Mouse (Mus musculus) ES-Bruce4 (cell line): ENCODE measurements around the gene Cryba2. TPM values are rescaled to one million over a fixed set of nuclear protein-coding genes. Genes with fewer than 3 reads are reported as not detected.

Experiments used
- H3K27ac ChIP-seq: 2 replicates; pipeline ENCODE4 v1.5.1; 2012; ENCODE audit warnings: low read length, inconsistent platforms; ENCODE audit not compliant: insufficient read depth
- H3K27me3 ChIP-seq: 2 replicates; pipeline ENCODE4 v1.6.1; 2012; ENCODE audit warnings: mild to moderate bottlenecking, low read length, inconsistent platforms; ENCODE audit not compliant: control insufficient read depth, poor library complexity, insufficient read depth, severe bottlenecking
- H3K36me3 ChIP-seq: 2 replicates; pipeline ENCODE4 v1.6.1; 2012; ENCODE audit warnings: inconsistent platforms, mild to moderate bottlenecking, low read length, moderate library complexity; ENCODE audit not compliant: control insufficient read depth, poor library complexity, insufficient read depth, severe bottlenecking
- H3K4me1 ChIP-seq: one replicate; pipeline ENCODE4 v1.8.1; 2011; ENCODE audit warnings: low read length; ENCODE audit not compliant: control insufficient read depth, insufficient read depth
- H3K4me3 ChIP-seq: 2 replicates; pipeline ENCODE4 v1.5.1; 2011; ENCODE audit warnings: low read depth, mild to moderate bottlenecking, low read length
- H3K9ac ChIP-seq: 2 replicates; pipeline ENCODE4 v1.6.1; 2012; ENCODE audit warnings: low read depth, mild to moderate bottlenecking, inconsistent platforms; ENCODE audit not compliant: poor library complexity, severe bottlenecking
- H3K9me3 ChIP-seq: replicated peaks from 2 replicates; pipeline ENCODE4 v1.6.1; 2012; ENCODE audit warnings: mild to moderate bottlenecking, low read length, inconsistent platforms; ENCODE audit not compliant: control insufficient read depth, poor library complexity, insufficient read depth, severe bottlenecking
- CTCF ChIP-seq: IDR thresholded peaks from one replicate; pipeline ENCODE4 v1.8.1; 2011; ENCODE audit warnings: low read depth, low read length
- EP300 ChIP-seq: IDR thresholded peaks from 2 replicates; pipeline ENCODE4 v1.6.1; 2011; ENCODE audit warnings: low read depth, low read length; ENCODE audit not compliant: insufficient read depth
- POLR2A ChIP-seq: IDR thresholded peaks from one replicate; pipeline ENCODE4 v1.8.1; 2011; ENCODE audit warnings: low read length; ENCODE audit not compliant: insufficient read depth
- polyA plus RNA-seq: library from polyadenylated mRNA; stranded (reverse); fragments of >200 nt; gene quantifications from 2 replicates; pipeline ENCODE4 v1.2.4, GENCODE M21; 2011; ENCODE audit warnings: low read depth; ENCODE audit not compliant: missing spikeins, insufficient read depth, insufficient read length

Cryba2 gene
- polyA plus RNA-seq, 1 experiment, result not detected

- Histone ChIP-seq H3K9ac (no peak overlapping the region), H3K27ac (no peak overlapping the region), H3K36me3 (no peaks in the 10 kb centered on the region), H3K4me3 (no peak overlapping the region), H3K27me3 (no peaks in the 10 kb centered on the region), H3K9me3 (no peaks in the 10 kb centered on the region), H3K4me1 (no peaks in the 10 kb centered on the region)
- TF ChIP-seq CTCF (no peak), POLR2A (no peak), EP300 (no peak)
These were observed 49.9 kb downstream of the Cryba2 start for GRCm38 (mm10) chr1:74843090-74843489.

Other genes with a start within 250 kb of the Cryba2 start
- gene Ttll4, start 231.4 kb downstream of the Cryba2 start, polyA plus RNA-seq, result 123 and 129 TPM in 2 replicates
- gene Cyp27a1, start 179.6 kb downstream of the Cryba2 start, polyA plus RNA-seq, result 1.9 and 2.5 TPM in 2 replicates
- gene Prkag3, start 143.9 kb downstream of the Cryba2 start, polyA plus RNA-seq, result 0.21 and 0.23 TPM in 2 replicates
- 5.0 and 5.6 TPM in 2 replicates for gene Wnt6, start 121.3 kb downstream of the Cryba2 start, polyA plus RNA-seq
- gene Wnt10a, start 101.6 kb downstream of the Cryba2 start, polyA plus RNA-seq, result 0.79 and 0.81 TPM in 2 replicates
- gene Cdk5r2, start 38.2 kb downstream of the Cryba2 start, polyA plus RNA-seq, result 0.28 and 0.32 TPM in 2 replicates
- gene Fev, start 7.7 kb downstream of the Cryba2 start, polyA plus RNA-seq, result not detected in 2 replicates
- gene Cfap65, start 42.5 kb upstream of the Cryba2 start, polyA plus RNA-seq, result 0.17 TPM in 1 of 2 replicates, not detected in the other
- 0.24 TPM in 1 of 2 replicates, not detected in the other for gene Ihh, start 58.5 kb upstream of the Cryba2 start, polyA plus RNA-seq
- 3.7 and 5.1 TPM in 2 replicates for gene Nhej1, start 232.1 kb upstream of the Cryba2 start, polyA plus RNA-seq
- gene Slc23a3, start 240.7 kb upstream of the Cryba2 start, polyA plus RNA-seq, result not detected in 2 replicates
- gene Cnppd1, start 249.6 kb upstream of the Cryba2 start, polyA plus RNA-seq, result 20.0 and 23.9 TPM in 2 replicates
- gene Retreg2, start 249.6 kb upstream of the Cryba2 start, polyA plus RNA-seq, result 21.9 and 22.7 TPM in 2 replicates